In the genomic region with DNA sequence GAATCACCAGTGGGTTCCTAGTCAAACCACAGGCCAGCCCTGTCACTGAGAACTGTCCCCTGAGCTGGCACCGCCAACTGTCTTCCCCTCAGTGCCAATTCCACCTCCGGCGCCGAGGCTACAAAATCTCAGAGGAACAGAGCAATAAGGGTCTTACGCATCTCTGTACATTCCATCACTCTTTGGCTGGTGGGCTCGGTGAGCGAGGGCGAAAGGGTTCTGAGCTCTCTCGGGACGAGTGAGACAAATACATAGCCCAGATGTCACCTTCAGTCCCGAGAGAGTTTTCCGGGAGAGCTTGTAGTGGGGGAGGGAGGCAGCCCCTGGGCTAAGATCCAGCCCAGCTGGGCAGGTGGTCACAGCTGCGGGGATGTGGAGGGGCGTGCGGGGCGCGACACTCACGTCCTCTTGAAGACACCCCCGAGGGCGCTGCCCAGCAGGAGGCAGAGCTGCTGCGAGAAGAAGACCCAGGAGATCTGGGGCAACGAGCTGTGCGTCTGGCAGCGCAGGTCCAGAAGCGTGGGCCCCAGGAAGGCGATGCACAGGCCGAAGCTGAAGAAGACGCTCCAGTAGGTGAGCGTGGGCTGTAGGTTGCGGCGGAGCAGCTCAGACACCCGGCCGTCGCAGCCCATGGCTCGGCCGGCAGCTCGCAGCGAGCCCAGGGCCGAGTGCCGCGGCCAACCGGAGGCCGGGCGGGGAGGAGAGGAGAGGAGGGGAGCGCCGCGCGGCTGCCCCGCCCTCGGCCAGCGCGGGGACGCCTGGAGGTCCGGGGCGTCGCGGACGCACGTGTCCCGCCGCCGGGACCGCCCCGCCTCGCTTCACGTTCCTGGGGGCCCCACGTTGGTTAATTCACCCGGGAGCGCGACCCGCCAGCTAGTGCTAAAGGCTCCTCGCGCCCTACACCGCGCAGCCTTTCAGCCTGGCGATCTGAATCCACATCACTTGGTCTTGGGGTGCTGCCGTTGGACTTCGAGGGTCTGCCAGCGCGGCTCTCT, we compare ENCODE assay signal across 8 mouse cellular contexts. TPM values are rescaled to one million over a fixed set of nuclear protein-coding genes. Genes with fewer than 3 reads are reported as not detected.
DNase-seq lines count a peak whose midpoint lies in the region; ATAC-seq lines count a peak whose summit lies in the region.

A gene (minus strand): TSS at position 802 of the 995 bp plus-strand sequence.

- peak; percentile 70 for ATAC-seq in megakaryocyte progenitor cell, adult 5-6 weeks (replicated peaks; ENCODE audit: poor library complexity)

- peak; percentile 68 to 87 for DNase-seq in adrenal gland, adult (ENCODE audit: inconsistent age in 2 of 2, low spot score in 1 of 2)
- DNase-seq in cerebellum, postnatal 25 days, result peak; percentile 83 to 89
- peak in 1 of 2 experiments; percentile 29 for DNase-seq in gastrocnemius, adult 8-10 months (ENCODE audit: low spot score in 2 of 2)
- DNase-seq in induced T-regulatory cell, adult 2 months (ENCODE audit: low read depth), result peak; percentile 22
- peak; percentile 68 to 69 for DNase-seq in left cerebral cortex, postnatal 25 days (ENCODE audit: low spot score in 2 of 2)
- peak; percentile 34 for DNase-seq in right cerebral cortex, postnatal 4 days
- DNase-seq in c-Kit-positive CD71-positive TER-119-positive erythroid progenitor cells, embryonic 14.5 days (ENCODE audit: low spot score), result no peak

- intact Hi-C loops in left cerebral cortex, postnatal 25 days (cut with DNase I), result loop anchor here (1.0 to 5.0 kb wide), 2 partner anchors 21 to 40 kb away; no protein-coding TSS in a partner anchor

RNA-seq across cellular contexts. Expression of the gene that starts here (rescaled TPM):
- 10 to 100 TPM; 11.6 to 17.4 (median 14.7) TPM for total RNA-seq in gastrocnemius, adult 8-10 months (2022)
- total RNA-seq in left cerebral cortex, postnatal 25 days (2021), result 10 to 100 TPM; 73.5 to 87.6 TPM
- 0.52 TPM in 1 of 2 replicates, not detected in the other for total RNA-seq in megakaryocyte progenitor cell, adult 5-6 weeks (2015)
- total RNA-seq in megakaryocyte progenitor cell, adult 5-6 weeks (2017), result 0.20 and 0.25 TPM in 2 replicates

Comparison
In these comparisons a context has a peak if more than half of its experiments do, and no peak if none do; other contexts are left out.
1. RNA of the gene that starts here (total RNA-seq): 73.5 to 87.6 TPM in left cerebral cortex, postnatal 25 days and 11.6 to 17.4 TPM in gastrocnemius, adult 8-10 months; 0.20 to 0.52 TPM in megakaryocyte progenitor cell, adult 5-6 weeks; every median in the first group is over 4 times any median in the second.
2. RNA of the gene that starts here (total RNA-seq): 73.5 to 87.6 TPM in left cerebral cortex, postnatal 25 days; 11.6 to 17.4 TPM in gastrocnemius, adult 8-10 months; every median in the first group is over 4 times any median in the second.
3. Peak in ATAC-seq in megakaryocyte progenitor cell, adult 5-6 weeks; RNA of the gene not detected or under 1 TPM.